Mouse (Mus musculus): ENCODE measurements around the gene Ndufv3.

GRCm38 (mm10) chr17:31540101-31540500, 20.2 kb downstream of the Ndufv3 start:
- no peak for TF ChIP-seq CTCF (IDR thresholded peaks at IDR 0.05; ENCODE audit: control insufficient read depth, insufficient read depth, insufficient replicate concordance, low read depth, low read length)
- TF ChIP-seq POLR2A (IDR thresholded peaks at IDR 0.05; ENCODE audit: control insufficient read depth, low read depth, low read length), result no peak
